Mouse (Mus musculus) CD4-positive helper T cell, adult 2 months (primary cell): ENCODE measurements at regions not wholly inside any gene's neighbourhood (a gene's known extent, or its start where the extent isn't known, plus 50 kb on each side); places are given as distances from the start of the nearest gene placed in this dataset.

Source experiments
- DNase-seq: peaks from one replicate; pipeline ENCODE4 v3.0.0-alpha.2; 2012; ENCODE audit warnings: low read depth, missing footprints, low spot score

DNA sequence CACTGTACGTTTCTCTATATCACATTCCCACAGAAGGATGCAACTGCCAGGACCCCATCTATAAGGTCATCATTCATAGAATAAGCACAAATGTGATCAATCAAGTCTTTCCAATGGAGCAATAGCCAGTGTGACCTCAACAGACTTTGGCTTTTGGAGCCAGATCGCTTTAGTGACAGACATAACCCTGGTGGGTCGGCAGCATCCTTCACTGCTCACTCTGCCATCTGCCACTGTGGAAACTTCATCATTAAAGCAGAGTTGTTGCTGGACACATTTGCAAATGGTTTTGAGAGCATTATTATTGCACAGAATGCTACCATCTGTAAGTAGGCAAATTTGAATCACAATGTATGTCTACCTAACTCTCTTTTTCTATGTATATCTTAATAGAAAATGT is 212.9 kb upstream of the Gk2 start:
- DNase-seq = no peak

DNA sequence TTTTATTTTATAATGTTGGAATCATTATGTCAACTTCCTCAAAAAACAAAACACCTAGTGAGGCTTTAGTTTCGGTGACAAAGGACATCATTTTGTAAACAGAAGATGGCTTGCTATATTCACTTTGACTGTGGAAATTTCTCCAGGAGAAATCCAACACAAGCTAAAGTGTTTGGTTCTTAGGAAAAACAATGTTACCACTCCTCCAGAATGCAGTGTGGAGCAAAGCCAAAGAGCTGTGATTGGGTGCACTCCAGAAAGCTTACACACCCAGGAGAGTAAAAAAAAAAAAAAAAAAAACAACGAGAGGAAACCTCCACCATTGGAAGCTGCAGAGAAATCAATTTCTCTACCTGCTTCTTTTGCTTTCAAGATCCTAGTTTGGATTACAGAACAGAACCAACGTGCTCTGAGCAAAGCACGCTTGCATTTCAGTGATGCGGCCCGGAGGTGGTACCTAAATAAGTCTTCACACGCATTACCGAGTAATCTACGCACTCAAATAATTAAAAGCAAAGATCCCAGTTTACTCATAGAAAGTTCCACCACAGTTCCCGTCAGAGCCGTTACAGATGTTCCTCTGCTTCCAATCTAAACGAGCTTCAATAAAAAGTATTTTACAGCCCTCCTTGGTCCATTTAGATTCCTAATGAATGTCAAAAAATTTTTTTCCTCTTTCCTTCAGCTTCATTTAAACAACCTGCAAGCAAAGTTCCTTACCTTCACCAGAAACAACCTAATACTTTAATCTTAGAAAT is 199.5 kb upstream of the Gk2 start:
- no peak for DNase-seq

DNA sequence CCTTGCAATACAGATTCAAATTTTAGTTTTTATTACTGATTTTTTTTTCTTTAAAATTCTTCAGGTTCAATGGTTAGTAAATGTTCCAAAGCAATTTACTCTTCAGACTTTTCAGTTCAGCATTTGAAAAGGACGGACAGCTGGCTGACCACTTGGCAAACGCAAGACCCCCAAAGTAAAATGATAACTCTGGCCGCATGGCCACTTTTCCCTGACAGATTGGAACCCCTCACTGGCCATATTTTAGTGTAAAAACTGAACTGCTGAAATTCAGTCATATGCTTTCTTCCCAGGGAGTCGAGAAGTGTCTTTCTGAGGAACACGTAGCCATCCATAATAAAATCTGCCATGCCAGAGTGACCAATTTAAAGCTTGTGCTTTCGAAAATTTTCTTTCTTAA is 198.4 kb upstream of the Gk2 start:
- DNase-seq = no peak

DNA sequence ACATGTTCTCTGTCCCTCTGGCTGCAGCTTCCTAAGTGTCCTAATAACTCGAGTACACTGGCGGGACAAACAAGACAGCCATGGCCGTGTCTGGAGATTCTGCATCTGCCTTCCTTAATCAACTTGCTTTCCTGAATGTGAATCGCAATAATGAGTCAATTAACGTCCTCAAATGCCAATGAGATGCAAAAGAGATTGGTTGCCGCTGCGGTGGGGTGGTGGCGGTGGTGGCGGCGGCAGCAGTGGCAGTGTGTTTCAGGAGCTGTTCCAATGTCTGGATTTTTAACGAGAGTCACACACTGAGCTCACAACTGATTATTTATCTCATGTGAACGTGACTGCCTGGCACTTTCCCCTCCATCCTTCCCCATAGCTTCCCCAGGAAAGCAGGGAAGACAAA is 197.6 kb upstream of the Gk2 start:
- DNase-seq = no peak

DNA sequence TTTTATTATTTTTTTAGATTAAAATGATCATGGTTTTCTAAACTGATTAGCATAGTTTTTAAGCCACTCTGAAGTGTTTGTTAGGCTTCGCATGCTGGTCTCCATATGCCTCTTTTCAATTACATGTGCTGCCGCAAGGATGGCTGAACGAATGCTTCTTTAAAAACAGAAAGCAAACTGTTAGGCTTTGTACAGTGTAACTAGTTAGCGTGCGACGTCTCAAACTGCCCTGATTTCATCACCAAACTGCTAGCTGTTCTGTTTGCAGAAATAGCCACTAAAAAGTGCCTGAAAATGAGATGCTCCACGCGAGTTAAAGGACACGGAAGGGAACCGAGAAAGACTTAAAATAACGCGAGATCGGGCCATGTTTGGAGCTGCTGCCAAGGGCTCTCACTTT is 185.4 kb upstream of the Gk2 start:
- DNase-seq = no peak

DNA sequence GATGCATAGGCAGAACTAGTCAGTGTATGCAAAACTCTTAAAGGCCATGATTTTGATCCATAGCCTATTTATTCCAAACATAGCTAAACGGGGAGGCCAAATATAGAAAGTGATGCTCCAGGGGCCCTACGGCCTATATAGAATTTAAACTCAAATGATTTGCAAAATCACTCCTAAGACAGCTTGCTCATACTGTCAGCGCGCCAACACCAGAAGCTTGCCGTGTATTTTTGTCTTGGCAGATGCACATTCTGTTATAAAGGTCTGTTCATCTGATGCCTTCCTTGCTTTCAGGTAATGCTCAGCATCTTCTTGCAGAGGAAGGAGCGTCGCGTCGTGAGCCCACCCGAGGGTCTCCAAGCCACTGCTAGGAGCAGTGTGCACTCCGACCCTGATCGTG is 184.8 kb upstream of the Gk2 start:
- no peak for DNase-seq

DNA sequence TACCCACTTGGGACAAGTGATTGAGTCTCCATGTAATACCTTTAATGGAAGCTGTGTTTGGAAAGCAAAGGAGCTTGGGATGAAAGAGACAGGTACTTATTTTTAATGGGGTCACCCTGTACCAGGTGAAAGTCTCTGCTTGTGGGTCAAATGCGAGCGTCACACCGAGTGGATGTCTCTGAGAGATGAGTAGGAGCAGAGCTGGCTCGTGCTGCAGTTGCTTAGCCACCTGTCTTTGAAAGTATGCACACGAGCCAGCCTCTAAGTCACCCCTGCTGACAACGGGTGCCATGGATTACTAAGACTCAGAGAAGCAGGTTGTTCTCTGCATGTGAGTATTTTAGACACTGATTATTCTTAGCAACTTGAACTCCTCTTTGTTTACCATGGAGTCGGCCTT is 179.5 kb upstream of the Gk2 start:
- no peak for DNase-seq

DNA sequence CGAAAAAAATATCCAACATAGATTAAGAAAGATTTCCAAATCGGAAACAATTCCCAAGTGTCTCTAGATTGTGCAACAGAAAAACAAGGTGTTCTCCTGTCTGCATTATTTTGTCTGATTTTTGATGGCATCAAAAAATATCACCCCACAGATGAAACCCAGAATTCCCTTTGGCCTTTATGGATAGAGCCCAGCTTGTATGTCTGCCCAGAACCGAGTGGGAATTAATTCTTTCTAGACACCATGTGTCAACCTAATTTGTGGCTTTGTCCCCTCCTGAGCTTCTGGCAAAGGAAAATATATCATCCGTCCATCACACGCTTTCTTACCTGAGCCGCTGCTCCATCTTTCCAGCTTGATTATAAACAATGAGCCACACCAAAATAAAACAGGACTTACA is 176.9 kb upstream of the Gk2 start:
- no peak for DNase-seq

DNA sequence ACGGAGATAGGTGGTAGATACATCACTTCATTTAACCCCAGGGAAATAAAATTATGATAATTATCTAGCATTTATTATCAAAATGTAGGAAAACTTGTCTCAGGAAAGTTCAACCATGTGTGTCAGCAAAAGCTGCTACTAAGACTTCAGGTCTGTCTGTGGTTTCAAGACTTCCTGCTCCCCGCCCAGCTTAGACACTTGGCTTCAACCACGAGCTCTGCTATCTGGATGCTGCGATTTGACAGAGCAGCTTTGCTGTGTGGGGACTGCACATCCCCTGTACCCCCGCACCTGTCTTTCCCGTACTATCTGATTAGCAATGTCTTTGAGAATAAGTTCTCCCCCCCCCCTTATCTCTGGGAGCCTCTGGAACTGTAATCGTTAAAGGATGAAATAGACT is 176.0 kb upstream of the Gk2 start:
- peak; percentile 28 for DNase-seq

DNA sequence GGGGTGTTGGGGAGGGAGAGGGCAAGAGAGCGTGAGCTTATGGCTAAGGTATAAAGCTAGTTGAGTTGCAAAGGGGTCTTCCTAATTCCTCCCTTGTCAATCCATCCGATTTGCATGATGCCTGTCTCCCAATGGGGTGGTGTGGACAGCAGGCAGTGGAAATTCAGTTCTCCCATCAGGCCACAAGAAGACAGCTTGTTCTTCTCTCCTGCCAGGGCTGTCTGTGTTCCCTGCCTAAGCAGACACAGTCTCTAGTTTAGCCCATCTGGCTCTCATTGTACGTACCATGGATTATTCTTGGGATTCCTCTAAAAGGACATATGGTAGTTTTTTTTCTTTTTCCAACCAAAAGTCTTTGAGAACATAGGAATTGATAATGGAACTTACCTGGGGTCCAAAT is 168.4 kb upstream of the Gk2 start:
- no peak for DNase-seq

DNA sequence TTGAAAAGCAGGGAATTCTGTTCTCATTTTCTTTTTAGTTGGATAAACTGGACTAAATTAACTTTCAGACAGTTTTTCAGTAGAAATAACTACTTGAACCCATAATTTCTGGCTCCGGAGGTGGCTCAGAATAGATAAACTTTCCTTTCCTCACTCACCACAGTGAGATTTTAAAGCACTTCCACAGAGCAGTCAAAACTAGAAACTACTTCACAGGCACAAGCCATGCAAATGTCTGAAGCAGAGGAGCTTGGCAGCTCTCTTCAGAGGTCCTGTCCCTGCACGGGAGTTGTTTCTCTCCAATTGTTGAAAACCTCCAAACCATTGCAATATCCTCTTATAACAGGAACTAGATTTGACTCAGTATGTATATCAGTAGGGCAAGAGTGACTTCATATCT is 163.1 kb upstream of the Gk2 start:
- no peak for DNase-seq

DNA sequence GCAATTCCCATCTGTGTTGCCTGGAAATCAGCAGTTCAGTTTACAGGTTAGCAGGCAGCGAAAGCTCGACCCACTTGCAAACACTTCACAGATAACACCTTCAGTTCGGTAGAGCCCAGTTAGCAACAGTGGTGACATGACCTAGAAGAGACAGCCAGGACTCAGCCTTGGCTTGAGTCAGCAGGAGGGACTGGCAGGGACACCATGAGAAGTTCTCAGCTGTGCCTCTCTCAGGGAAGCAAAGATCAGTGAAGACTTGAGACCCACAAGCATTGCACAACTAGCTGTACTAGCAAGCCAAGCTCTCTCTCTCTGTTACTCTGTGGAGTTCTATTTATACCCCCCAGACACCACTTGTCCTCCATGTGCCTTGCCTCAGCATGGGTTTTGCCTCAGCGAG is 161.6 kb upstream of the Gk2 start:
- no peak for DNase-seq

DNA sequence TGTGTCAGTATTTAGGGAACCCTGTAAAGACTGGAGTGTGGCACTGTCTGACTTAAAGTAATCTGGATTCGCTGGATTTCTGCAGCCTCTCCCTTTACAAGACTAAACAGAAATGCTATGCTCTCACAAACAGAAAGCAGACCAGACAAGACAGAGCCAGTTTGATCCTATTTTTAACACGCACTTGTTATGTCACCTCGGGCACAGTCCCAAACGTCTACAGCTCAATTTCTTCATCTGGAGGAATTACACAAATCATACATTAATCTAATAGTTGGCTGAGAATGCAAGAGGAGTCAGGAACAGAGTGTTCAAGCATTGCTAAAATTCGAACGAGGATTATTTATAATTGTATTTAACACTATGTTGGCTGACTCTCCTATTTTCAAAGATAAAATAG is 145.4 kb upstream of the Gk2 start:
- no peak for DNase-seq

DNA sequence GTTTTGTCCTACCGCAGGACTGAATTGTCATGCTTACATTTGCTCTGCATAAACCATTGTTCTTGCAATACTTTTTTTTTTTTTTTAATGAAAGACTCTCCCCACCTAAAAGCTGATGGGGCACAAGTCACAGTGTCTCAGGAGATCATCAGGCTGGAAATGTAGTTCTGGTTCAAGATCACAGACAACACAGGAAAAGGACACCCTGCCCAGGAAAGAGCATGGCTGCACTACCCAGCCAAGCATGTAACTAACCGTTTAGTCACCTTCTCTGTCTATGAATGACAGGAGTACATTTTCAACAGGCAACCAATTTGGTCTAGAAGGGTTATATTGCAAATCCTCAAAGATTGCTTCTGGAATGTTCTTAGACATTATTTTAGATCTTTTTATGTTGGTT is 144.6 kb upstream of the Gk2 start:
- DNase-seq = no peak

DNA sequence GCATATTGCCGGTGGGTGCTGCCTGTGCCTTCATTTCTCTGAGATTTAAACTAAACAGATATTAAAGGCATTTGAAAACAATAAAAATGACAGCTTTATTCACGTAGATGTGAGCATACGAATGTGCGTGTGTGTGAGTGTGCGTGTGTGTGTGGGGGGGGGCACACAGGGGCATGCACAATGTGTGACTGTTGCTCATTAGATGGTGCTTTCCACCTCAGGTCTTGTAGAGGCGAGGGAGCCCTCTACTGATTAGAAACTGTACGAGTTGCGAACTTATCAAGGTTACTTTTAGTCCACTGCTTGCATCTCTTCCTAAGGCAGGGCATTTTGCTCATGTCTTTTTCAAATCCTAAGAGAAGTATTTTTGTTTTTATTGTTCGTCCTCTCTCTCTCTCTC is 141.9 kb upstream of the Gk2 start:
- DNase-seq = no peak

DNA sequence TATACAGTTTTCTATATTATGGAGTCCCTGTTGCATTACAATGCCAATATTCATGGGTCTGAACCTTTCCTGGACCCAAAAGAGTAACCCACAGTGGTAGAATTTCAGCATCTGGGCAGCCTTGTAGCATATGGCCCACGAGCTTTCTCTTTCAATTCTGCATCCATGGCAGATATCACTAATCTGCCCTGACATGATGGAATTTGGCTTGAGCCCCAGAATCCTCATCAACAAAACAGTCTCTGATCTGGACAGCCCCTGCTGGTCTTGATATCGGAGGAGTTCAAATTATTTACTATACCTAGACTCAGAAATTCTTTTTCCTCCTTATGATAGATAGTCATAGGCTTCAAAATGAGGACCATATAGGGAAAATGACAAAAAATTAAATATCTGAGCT is 139.1 kb upstream of the Gk2 start:
- DNase-seq = no peak

DNA sequence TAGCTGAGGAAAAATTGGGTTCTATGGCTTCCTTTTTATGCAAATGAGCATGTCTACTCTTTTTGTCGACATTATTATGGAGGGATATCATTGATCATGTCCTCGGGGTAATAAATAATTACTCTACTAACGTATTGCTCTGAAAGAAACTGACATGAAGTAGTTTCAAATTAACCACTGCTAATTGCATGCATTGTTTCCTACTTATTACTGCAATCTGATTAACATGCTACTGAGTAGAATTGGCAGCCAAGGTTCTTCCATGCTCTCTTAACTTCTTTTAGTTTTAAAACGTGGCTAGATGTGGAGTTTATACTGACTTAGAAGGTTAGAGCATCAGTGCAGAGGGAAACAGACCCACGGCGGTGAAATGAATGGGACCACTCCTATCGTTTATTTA is 137.3 kb upstream of the Gk2 start:
- DNase-seq = no peak

DNA sequence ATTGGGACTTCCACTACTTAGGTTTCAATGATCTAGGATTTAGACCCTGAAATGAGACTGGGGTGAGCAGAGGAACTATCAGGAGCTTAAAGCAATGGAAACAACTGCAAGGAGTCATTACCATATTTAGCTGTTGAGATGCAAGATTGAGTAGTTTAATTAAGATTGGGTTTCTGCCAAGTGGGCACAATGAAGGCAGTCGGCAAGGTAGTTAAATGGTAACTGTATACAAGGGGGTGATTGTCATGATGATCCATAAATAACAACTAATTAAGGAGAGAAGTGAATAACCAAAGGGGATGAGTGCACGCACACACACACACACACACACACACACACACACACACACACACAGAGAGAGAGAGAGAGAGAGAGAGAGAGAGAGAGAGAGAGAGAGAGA is 125.7 kb upstream of the Gk2 start:
- DNase-seq = no peak

DNA sequence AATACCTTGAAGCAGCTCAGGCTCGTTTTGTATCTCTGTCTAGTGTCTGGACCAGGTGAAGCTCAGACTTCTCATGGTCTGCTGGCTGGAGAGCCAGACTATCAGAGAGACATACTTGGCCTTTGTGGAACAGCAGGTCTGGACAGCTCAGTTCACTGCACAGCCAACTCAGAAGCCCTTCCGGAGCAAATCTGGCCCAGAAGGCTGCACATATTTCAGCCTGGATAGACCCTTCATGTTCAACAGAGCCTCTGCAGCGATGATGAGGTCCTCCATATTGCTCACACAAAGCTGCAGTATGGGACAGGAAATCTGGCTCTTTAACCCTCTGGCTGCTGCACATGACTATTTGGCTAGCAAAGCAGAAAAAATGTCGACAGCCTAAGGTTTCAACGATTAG is 108.7 kb upstream of the Gk2 start:
- DNase-seq = no peak

DNA sequence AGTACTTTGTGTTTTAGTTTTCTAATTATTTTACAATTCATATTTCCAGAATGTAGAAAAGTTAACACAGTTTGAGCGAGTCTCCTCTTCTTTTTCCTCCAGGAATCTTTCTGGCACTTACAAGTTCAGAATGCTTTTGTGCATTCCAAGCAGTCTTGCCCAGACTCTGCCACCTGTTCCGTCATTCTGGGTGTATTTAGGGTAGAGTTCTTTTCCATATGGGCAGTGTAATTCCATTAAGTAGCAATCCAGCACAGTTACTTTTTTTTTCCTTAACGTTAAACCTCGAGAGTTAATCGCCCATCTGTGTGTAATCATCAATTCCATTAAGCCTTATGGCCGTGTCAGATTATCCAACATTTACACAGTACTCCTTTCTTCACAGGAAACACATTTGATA is 106.9 kb upstream of the Gk2 start:
- no peak for DNase-seq

DNA sequence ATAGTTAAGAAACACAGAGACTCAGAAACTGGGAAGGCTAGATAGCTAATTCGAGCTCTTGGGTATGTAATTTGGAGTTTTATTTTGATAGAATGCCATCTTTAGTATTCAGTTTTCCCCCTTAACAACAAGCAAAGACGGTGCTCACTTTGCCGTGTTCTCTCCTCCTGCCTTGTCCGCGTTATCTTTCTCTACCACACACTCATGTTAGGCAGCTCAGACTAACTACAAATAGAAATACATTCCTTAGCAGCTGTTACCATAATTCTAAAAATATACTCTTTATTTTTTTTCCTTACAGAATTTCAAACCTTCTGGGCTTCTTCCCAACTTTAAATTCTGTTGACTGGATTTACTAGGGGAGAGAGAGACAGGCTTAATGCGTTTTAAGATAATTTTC is 97.5 kb upstream of the Gk2 start:
- DNase-seq = no peak

DNA sequence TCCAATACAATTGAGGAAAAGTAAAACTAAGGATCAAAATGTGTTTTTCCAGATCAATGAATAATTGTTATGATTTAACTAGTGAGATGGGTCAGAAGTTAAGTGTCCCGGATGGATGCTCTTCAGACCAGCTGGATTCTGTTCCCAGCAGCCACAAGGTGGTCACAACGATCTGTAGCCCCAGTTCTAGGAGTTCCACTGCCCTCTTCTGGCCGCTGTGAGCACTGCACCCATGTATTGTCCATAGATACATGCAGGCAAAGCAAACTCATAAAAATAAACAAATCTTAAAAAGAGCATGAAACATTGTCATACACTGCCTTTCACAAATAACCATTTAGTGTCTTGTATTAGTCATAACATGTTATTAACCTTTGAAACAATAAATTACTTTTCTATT is 96.3 kb upstream of the Gk2 start:
- no peak for DNase-seq

DNA sequence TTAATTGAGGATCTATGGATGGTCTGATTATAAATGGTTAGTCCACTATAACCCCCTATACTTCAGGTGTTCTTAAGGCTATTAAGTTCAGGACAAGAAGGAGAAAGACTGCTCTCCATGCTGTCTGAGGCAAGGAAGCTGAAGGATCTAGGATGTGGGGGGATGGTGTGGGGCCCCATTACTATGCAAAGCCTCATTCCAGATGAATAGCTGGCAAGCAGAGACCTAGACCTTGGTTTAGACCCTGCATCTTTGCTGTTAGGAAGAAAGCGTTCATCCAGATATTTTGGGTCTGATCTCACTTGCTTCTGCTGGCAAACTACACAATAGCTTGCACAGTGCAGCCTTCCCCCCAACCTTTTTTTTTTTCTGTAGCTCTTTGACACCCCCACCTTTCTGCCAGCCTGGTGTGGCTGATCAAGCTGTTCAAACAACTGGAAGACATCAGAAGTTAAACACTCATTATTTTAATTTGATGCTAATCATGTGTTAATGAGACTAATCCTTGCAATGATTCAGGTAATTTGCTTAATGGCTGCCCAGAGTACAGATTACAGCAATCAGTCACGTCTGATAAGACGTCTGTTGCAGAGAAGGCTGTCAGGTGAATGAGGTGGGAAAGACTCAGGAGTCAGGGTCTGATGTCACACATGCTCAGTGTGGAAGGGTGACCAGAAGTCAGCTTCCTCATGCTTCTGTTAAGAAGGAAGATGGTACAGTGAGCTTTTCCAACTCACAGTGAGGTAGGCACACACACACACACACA is 80.9 kb upstream of the Gk2 start:
- no peak for DNase-seq

DNA sequence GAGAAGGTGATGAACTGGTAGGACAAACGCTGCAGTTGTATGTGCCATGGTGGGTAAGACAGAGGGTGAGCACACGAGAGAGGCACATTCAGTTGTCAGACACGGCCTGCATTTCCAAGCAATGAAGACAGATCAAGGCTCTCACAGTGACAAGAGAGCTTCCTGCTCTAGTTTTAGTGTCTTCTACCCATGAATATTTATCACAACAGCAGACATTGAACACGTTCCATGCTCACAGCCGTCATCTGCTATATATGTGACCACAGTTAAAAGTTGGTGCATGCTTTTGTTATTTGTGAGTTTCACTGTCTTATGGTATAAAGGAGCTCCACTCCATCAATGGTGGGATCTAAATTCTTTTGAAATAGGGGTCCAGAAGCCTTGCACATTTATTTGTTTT is 76.9 kb upstream of the Gk2 start:
- no peak for DNase-seq
